Mouse (Mus musculus): Measurements from ENCODE around the gene Hcrt.

GRCm38 (mm10) chr11:100729976-100730375, 32.8 kb downstream of the Hcrt start:
- TF ChIP-seq CTCF (IDR thresholded peaks at IDR 0.05; ENCODE audit: low read depth) (no peak), EP300 (IDR thresholded peaks at IDR 0.05; ENCODE audit: low read depth) (no peak)
